Mouse (Mus musculus) lung, postnatal 0 days (tissue): ENCODE results near the gene Dlg2. TPM values are rescaled to one million over a fixed set of nuclear protein-coding genes. Genes with fewer than 3 reads are reported as not detected.

Source experiments
- ATAC-seq: fragments of 200-750 bp; cut with Nextera tagmentation; 2 replicates; pipeline ENCODE4 v1.8.0; 2017; ENCODE audit warnings: moderate library complexity
- DNase-seq: peaks from one replicate; pipeline ENCODE4 v3.0.0-alpha.2; 2016; ENCODE audit warnings: low spot score
- H3K27ac ChIP-seq: fragments of 300-500 bp; sonication (generic); 2 replicates; pipeline ENCODE4 v1.5.1; 2014; ENCODE audit warnings: antibody characterized with exemption, mild to moderate bottlenecking, low read length, mixed read lengths
- H3K27me3 ChIP-seq: fragments of 300-500 bp; sonication (generic); replicated peaks from 2 replicates; pipeline ENCODE4 v1.6.1; 2014; ENCODE audit warnings: low read length, mixed read lengths; ENCODE audit not compliant: insufficient read depth
- H3K36me3 ChIP-seq: fragments of 300-500 bp; sonication (generic); 2 replicates; pipeline ENCODE4 v1.6.1; 2014; ENCODE audit warnings: low read length, mixed read lengths; ENCODE audit not compliant: insufficient read depth
- H3K4me1 ChIP-seq: fragments of 300-500 bp; sonication (generic); 2 replicates; pipeline ENCODE4 v1.6.1; 2014; ENCODE audit warnings: antibody characterized with exemption, low read depth, low read length, mixed read lengths; ENCODE audit not compliant: insufficient read depth
- H3K4me2 ChIP-seq: fragments of 300-500 bp; sonication (generic); replicated peaks from 2 replicates; pipeline ENCODE4 v1.6.1; 2014; ENCODE audit warnings: low read depth, mild to moderate bottlenecking, low read length, moderate library complexity, mixed read lengths
- H3K4me3 ChIP-seq: fragments of 300-500 bp; sonication (generic); 2 replicates; pipeline ENCODE4 v1.5.1; 2014; ENCODE audit warnings: low read depth, low read length
- H3K9ac ChIP-seq: fragments of 300-500 bp; sonication (generic); replicated peaks from 2 replicates; pipeline ENCODE4 v1.6.1; 2014; ENCODE audit warnings: low read depth, mild to moderate bottlenecking
- H3K9me3 ChIP-seq: fragments of 300-500 bp; sonication (generic); 2 replicates; pipeline ENCODE4 v1.6.1; 2016; ENCODE audit warnings: low read length, mixed read lengths
- CTCF ChIP-seq: IDR thresholded peaks from 2 replicates; pipeline ENCODE4 v1.5.1; 2016; ENCODE audit warnings: antibody characterized with exemption, mild to moderate bottlenecking
- EP300 ChIP-seq: IDR thresholded peaks from 2 replicates; pipeline ENCODE4 v1.6.1; 2016; ENCODE audit warnings: antibody characterized with exemption, mild to moderate bottlenecking, control low read depth
- WGBS: fragments of 180-500 bp; shearing (Covaris S2); extraction: QIAGEN DNeasy Blood & Tissue Kit; methylation state at CpG from one replicate; pipeline ENCODE4 v1.1.7; 2014; 5-methylcytosine and 5-hydroxymethylcytosine counted together
- polyA plus RNA-seq: library from polyadenylated mRNA; unstranded; fragments of >200 nt; fragmentation: Nextera tagmentation; extraction: Ambion mirVana; gene quantifications from 2 replicates; pipeline ENCODE4 v1.2.1, GENCODE M21; 2015

The Dlg2 gene
- polyA plus RNA-seq, 1 experiment from 2014 or later: 0.43 TPM

GRCm38 (mm10) chr7:92319469-92319868 lies 1843.0 kb downstream of the Dlg2 start:
- DNase-seq (no peak), ATAC-seq (no peak)
- Histone ChIP-seq H3K4me1 (no peaks in the 10 kb centered on the region), H3K4me2 (no peak overlapping the region), H3K4me3 (no peak overlapping the region), H3K9ac (no peak overlapping the region), H3K27me3 (no peaks in the 10 kb centered on the region), H3K36me3 (no peaks in the 10 kb centered on the region), H3K9me3 (no peaks in the 10 kb centered on the region), H3K27ac (no peak overlapping the region)
- TF ChIP-seq CTCF: no peak
- TF ChIP-seq EP300: no peak
- WGBS: 55% methylated on average over 1 of the region's 1 CpGs

DNA sequence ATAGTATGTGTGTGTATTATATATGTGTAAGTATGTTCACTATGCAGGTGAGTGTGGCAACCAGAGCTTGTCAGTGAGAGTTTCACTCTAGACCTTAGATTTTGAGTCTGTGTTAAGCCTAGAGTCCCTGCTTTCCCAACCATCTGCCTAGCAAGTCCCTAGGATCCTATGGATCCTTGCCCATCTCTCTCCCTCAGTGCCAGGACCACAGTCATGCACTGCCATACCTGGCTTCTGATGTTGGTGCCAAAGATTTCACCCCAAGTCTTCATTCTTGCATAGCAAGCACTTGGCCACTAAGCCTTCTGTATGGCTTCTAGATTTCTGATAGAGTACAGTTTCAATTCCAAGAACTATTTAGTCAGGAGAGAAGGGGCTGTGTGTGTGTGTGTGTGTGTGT lies 1843.7 kb downstream of the Dlg2 start:
- no peaks in the 10 kb centered on the region for H3K4me1 ChIP-seq
- ATAC-seq (no peak), DNase-seq (no peak)
- H3K9me3 ChIP-seq: no peaks in the 10 kb centered on the region
- no peaks in the 10 kb centered on the region for H3K36me3 ChIP-seq
- no peaks in the 10 kb centered on the region for H3K27me3 ChIP-seq
- H3K9ac ChIP-seq: no peak overlapping the region
- no peak overlapping the region for H3K27ac ChIP-seq
- H3K4me3 ChIP-seq: no peak overlapping the region
- TF ChIP-seq CTCF (no peak), EP300 (no peak)
- H3K4me2 ChIP-seq: no peak overlapping the region

GRCm38 (mm10) chr7:92321786-92322185 lies 1845.3 kb downstream of the Dlg2 start:
- H3K4me3 ChIP-seq: no peak overlapping the region
- WGBS: 34% methylated on average over 2 of the region's 2 CpGs
- H3K9me3 ChIP-seq: no peaks in the 10 kb centered on the region
- H3K27me3 ChIP-seq: no peaks in the 10 kb centered on the region
- no peaks in the 10 kb centered on the region for H3K4me1 ChIP-seq
- no peaks in the 10 kb centered on the region for H3K36me3 ChIP-seq
- H3K27ac ChIP-seq: no peak overlapping the region
- TF ChIP-seq CTCF (no peak), EP300 (no peak)
- peak; percentile 78 for ATAC-seq
- H3K9ac ChIP-seq: no peak overlapping the region
- DNase-seq: peak; percentile 59
- H3K4me2 ChIP-seq: no peak overlapping the region

DNA sequence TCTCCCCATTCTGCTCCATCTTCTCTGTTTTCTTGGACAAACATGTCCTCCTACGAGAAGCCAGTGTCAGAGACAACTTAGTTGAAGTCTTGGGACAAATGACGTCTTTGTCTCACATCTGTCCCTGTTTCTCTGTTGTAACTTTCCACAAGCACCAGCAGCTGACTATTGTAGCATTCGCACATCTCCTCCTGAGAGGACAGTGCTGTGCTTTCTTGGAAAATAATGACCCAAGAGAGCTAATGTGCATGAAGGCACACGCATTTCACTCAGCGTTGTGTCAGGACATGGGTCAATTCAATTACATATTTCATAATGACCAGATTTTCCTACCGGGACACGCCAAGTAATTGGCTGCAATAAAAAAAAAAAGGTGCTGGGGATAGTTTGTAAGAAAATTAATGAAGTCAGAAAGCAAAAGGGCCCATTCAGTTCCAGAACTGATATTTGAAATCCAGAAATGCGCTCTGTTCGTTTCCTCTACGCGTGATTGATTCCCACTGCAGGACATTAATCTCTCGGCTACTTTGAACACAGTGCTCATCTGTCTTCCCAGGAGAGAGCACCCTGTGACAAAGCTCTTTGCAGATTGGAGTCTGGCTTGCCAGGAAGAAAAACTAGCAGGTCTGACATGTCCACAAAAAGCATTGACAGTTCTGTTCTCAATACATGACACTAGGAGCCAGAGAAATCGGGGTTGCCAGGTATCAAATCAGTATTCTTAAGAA lies 1846.0 kb downstream of the Dlg2 start:
- Histone ChIP-seq H3K9me3 (no peaks in the 10 kb centered on the region), H3K27me3 (no peaks in the 10 kb centered on the region), H3K4me3 (no peak overlapping the region), H3K4me2 (no peak overlapping the region), H3K27ac (no peak overlapping the region), H3K36me3 (no peaks in the 10 kb centered on the region), H3K9ac (no peak overlapping the region), H3K4me1 (no peaks in the 10 kb centered on the region)
- DNase-seq (peak; percentile 77), ATAC-seq (peak; percentile 90)
- WGBS: 52% methylated on average over 13 of the region's 13 CpGs
- TF ChIP-seq CTCF (no peak), EP300 (peak; percentile 35; the same call in 1 of the 2 replicates)

DNA sequence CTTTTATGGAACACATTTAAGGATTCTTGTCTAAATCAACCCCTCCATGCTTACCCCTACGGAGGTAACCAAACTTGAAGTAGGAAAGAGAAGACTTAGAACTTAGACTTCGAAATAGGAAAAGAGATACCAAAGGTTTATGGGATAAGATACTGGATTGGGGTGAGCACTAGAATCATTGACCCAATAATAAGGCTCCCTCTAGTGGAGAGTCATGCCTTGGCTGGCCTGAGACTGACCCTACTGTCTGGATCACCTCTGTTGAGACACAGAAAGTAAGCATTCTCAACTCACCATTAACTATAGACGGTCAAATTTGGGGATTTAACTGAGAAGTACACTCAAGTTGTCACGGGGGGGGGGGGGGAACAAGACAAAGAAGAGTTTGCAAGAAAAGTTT lies 1847.2 kb downstream of the Dlg2 start:
- H3K4me1 ChIP-seq: no peaks in the 10 kb centered on the region
- H3K9me3 ChIP-seq: no peaks in the 10 kb centered on the region
- no peaks in the 10 kb centered on the region for H3K36me3 ChIP-seq
- H3K27ac ChIP-seq: no peak overlapping the region
- DNase-seq (peak; percentile 52), ATAC-seq (no peak)
- TF ChIP-seq EP300 (no peak), CTCF (peak; percentile 67)
- 48% methylated on average over 4 of the region's 4 CpGs for WGBS
- H3K4me2 ChIP-seq: no peak overlapping the region
- H3K27me3 ChIP-seq: no peaks in the 10 kb centered on the region
- H3K4me3 ChIP-seq: no peak overlapping the region
- no peak overlapping the region for H3K9ac ChIP-seq

GRCm38 (mm10) chr7:92327343-92327896 lies 1850.9 kb downstream of the Dlg2 start:
- 34% methylated on average over 2 of the region's 2 CpGs for WGBS
- no peak overlapping the region for H3K4me2 ChIP-seq
- no peak overlapping the region for H3K27ac ChIP-seq
- no peaks in the 10 kb centered on the region for H3K27me3 ChIP-seq
- TF ChIP-seq EP300 (no peak), CTCF (no peak)
- no peak overlapping the region for H3K9ac ChIP-seq
- H3K4me3 ChIP-seq: no peak overlapping the region
- no peaks in the 10 kb centered on the region for H3K36me3 ChIP-seq
- H3K9me3 ChIP-seq: no peaks in the 10 kb centered on the region
- H3K4me1 ChIP-seq: no peaks in the 10 kb centered on the region
- DNase-seq: no peak
- no peak for ATAC-seq
